Mouse (Mus musculus): ENCODE results near the gene Wdr4. TPM values are rescaled to one million over a fixed set of nuclear protein-coding genes. Genes with fewer than 3 reads are reported as not detected.

Wdr4 gene
- polyA plus RNA-seq (2012): 0.85 and 1.0 TPM in 2 replicates

GRCm38 (mm10) chr17:31519946-31520838 lies at the start of gene Wdr4, which contains the start of gene Ndufv3:
Gene Wdr4 (minus strand): TSS chr17:31519980.
Gene Ndufv3 (plus strand): TSS chr17:31520115.
- peak within 1 kb of the TSS; percentile 92 for H3K4me3 ChIP-seq (replicated peaks)
- H3K36me3 ChIP-seq (ENCODE audit: control insufficient read depth): peaks cover 24% of the 10 kb centered on the region
- H3K9me3 ChIP-seq (ENCODE audit: control insufficient read depth, low read length): no peaks in the 10 kb centered on the region
- TF ChIP-seq TAL1 (IDR thresholded peaks at IDR 0.05; ENCODE audit: low read length) (no peak), GATA1 (IDR thresholded peaks at IDR 0.05; ENCODE audit: low read length) (no peak)
- H3K27me3 ChIP-seq (ENCODE audit: control insufficient read depth): peaks cover 10% of the 10 kb centered on the region
- H3K4me1 ChIP-seq (ENCODE audit: control insufficient read depth): peaks cover 27% of the 10 kb centered on the region

- Histone ChIP-seq H3K36me3 (ENCODE audit: control insufficient read depth) (peaks cover 17% of the 10 kb centered on the region), H3K4me1 (ENCODE audit: control insufficient read depth) (peaks cover 46% of the 10 kb centered on the region), H3K9me3 (ENCODE audit: control insufficient read depth, low read length) (no peaks in the 10 kb centered on the region), H3K27me3 (ENCODE audit: control insufficient read depth) (no peaks in the 10 kb centered on the region), H3K4me3 (replicated peaks) (peak overlapping the region; percentile 72)
- TF ChIP-seq TAL1 (IDR thresholded peaks at IDR 0.05; ENCODE audit: low read length): no peak
- no peak for TF ChIP-seq GATA1 (IDR thresholded peaks at IDR 0.05; ENCODE audit: low read length)
Measured at GRCm38 (mm10) chr17:31566276-31566675, 46.5 kb upstream of the Wdr4 start.

GRCm38 (mm10) chr17:31565141-31566056 lies 45.6 kb upstream of the Wdr4 start:
- no peaks in the 10 kb centered on the region for H3K9me3 ChIP-seq (ENCODE audit: control insufficient read depth, low read length)
- H3K27me3 ChIP-seq (ENCODE audit: control insufficient read depth): no peaks in the 10 kb centered on the region
- TF ChIP-seq TAL1 (IDR thresholded peaks at IDR 0.05; ENCODE audit: low read length): no peak
- no peak for TF ChIP-seq GATA1 (IDR thresholded peaks at IDR 0.05; ENCODE audit: low read length)
- peaks cover 44% of the 10 kb centered on the region for H3K4me1 ChIP-seq (ENCODE audit: control insufficient read depth)
- peak overlapping the region; percentile 72 for H3K4me3 ChIP-seq (replicated peaks)
- peaks cover 17% of the 10 kb centered on the region for H3K36me3 ChIP-seq (ENCODE audit: control insufficient read depth)

- peaks cover 17% of the 10 kb centered on the region for H3K36me3 ChIP-seq (ENCODE audit: control insufficient read depth)
- peaks cover 44% of the 10 kb centered on the region for H3K4me1 ChIP-seq (ENCODE audit: control insufficient read depth)
- TF ChIP-seq TAL1 (IDR thresholded peaks at IDR 0.05; ENCODE audit: low read length) (no peak), GATA1 (IDR thresholded peaks at IDR 0.05; ENCODE audit: low read length) (no peak)
Measured at GRCm38 (mm10) chr17:31564858-31565140, 45.0 kb upstream of the Wdr4 start.

GRCm38 (mm10) chr17:31564015-31564857 lies 44.5 kb upstream of the Wdr4 start, which contains the start of gene Pknox1:
Gene Pknox1 (plus strand): TSS chr17:31564734.
- TF ChIP-seq GATA1 (IDR thresholded peaks at IDR 0.05; ENCODE audit: low read length) (no peak), TAL1 (IDR thresholded peaks at IDR 0.05; ENCODE audit: low read length) (no peak; the same call in 2 of the 3 replicates)
- Histone ChIP-seq H3K36me3 (ENCODE audit: control insufficient read depth) (peaks cover 14% of the 10 kb centered on the region), H3K4me3 (replicated peaks) (peak within 1 kb of the TSS; percentile 72), H3K4me1 (ENCODE audit: control insufficient read depth) (peaks cover 42% of the 10 kb centered on the region), H3K9me3 (ENCODE audit: control insufficient read depth, low read length) (no peaks in the 10 kb centered on the region), H3K27me3 (ENCODE audit: control insufficient read depth) (no peaks in the 10 kb centered on the region)

More at GRCm38 (mm10) chr17:31564858-31565140, 45.0 kb upstream of the Wdr4 start:
- Histone ChIP-seq H3K27me3 (ENCODE audit: control insufficient read depth) (no peaks in the 10 kb centered on the region), H3K9me3 (ENCODE audit: control insufficient read depth, low read length) (no peaks in the 10 kb centered on the region), H3K4me3 (replicated peaks) (peak overlapping the region; percentile 72)

GRCm38 (mm10) chr17:31563632-31564014 lies 43.8 kb upstream of the Wdr4 start:
- TF ChIP-seq GATA1 (IDR thresholded peaks at IDR 0.05; ENCODE audit: low read length) (no peak), TAL1 (IDR thresholded peaks at IDR 0.05; ENCODE audit: low read length) (no peak)

GRCm38 (mm10) chr17:31559021-31559789 lies 39.4 kb upstream of the Wdr4 start:
- Histone ChIP-seq H3K27me3 (ENCODE audit: control insufficient read depth) (no peaks in the 10 kb centered on the region), H3K4me3 (replicated peaks) (no peak overlapping the region), H3K9me3 (ENCODE audit: control insufficient read depth, low read length) (no peaks in the 10 kb centered on the region), H3K36me3 (ENCODE audit: control insufficient read depth) (no peaks in the 10 kb centered on the region), H3K4me1 (ENCODE audit: control insufficient read depth) (peaks cover 13% of the 10 kb centered on the region)
- TF ChIP-seq TAL1 (IDR thresholded peaks at IDR 0.05; ENCODE audit: low read length) (no peak), GATA1 (IDR thresholded peaks at IDR 0.05; ENCODE audit: low read length) (no peak)

More at GRCm38 (mm10) chr17:31563632-31564014, 43.8 kb upstream of the Wdr4 start:
- Histone ChIP-seq H3K36me3 (ENCODE audit: control insufficient read depth) (peaks cover 12% of the 10 kb centered on the region), H3K4me1 (ENCODE audit: control insufficient read depth) (peaks cover 40% of the 10 kb centered on the region), H3K27me3 (ENCODE audit: control insufficient read depth) (no peaks in the 10 kb centered on the region), H3K9me3 (ENCODE audit: control insufficient read depth, low read length) (no peaks in the 10 kb centered on the region), H3K4me3 (replicated peaks) (peak overlapping the region; percentile 71)
